Mouse (Mus musculus) spleen, adult 12 weeks (tissue): ENCODE measurements around the gene Tmprss4.

Experiments
- DNase-seq: peaks from one replicate; pipeline ENCODE4 v3.0.0; 2022; ENCODE audit warnings: low spot score

Tmprss4 gene

DNA sequence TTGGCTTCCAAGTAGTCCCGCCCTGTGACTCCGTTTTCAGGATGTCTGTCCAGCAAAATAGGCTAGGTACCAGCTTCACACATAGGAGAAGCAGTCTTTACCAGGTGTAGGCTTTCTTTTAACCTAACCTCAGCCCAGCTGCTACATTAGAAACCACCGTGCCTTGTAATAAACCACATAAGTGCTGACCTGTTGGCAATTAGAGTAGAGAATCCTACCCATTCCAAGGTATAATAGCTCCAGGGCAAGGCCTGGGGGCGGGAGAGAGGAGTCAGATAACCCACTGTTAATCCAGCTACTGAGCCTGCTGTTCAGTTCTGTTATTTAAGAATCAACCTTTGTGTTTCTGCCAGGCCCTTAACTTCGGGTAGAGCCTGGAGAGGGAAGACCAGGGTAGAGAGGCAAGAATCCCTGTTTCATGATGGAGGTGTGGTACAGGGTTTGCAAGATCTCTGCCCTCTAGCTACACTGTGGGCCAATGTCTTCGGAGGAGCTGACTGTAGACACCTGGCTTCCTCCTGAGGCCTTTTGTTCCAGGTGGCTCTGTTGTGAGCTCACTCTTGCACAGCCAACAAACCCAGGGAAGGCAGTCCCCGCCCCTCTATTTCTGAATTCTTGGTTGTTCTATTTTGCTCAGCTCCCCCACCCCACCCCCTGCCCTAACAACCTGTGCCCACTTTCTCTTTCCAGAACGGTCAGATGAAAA is 7.6 kb downstream of the Tmprss4 start:
- no peak for DNase-seq

DNA sequence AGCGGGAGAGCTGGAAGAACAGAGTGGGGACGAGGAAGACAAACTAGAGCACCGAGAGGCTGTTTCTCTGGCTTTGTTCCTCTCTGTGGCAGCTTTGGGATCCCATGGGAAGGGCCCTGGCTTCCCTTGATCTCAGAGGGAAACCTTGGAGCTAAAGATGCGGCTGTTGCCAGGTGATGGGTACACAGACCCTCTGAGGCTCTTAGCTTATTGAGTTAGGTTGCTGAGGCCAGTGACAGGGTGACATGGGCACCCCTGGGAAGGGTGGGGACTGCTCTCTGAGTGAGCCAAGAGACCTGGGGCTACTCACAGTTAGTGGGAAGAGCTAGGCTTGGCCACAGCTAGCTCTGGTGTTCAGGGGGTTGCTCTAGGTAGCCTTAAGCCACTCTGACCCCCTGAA is 8.4 kb downstream of the Tmprss4 start:
- no peak for DNase-seq

DNA sequence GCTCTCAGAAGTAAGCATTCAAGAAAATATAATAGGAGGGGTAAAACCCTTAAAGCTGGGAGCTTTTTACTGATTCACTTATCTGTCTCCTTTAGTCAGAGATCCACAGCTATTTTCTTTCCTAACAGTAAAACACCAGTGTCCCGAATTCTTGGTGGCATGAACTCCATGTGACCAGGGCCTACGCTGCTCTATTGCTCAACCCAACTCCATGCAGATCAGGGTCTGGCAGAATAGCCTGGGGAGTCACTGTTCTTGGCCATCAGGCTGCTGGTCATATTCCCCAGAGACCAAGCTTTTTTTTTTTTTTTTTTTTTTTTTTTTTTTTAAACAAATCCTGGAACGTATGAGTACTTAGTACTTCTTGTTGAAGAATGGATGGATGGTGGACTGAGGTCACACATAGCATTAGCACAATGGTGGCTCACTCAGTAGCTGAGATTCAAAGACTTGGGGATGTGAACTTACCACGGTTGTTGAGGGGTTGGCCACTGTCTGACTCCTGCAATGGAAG is 14.2 kb downstream of the Tmprss4 start:
- no peak for DNase-seq

DNA sequence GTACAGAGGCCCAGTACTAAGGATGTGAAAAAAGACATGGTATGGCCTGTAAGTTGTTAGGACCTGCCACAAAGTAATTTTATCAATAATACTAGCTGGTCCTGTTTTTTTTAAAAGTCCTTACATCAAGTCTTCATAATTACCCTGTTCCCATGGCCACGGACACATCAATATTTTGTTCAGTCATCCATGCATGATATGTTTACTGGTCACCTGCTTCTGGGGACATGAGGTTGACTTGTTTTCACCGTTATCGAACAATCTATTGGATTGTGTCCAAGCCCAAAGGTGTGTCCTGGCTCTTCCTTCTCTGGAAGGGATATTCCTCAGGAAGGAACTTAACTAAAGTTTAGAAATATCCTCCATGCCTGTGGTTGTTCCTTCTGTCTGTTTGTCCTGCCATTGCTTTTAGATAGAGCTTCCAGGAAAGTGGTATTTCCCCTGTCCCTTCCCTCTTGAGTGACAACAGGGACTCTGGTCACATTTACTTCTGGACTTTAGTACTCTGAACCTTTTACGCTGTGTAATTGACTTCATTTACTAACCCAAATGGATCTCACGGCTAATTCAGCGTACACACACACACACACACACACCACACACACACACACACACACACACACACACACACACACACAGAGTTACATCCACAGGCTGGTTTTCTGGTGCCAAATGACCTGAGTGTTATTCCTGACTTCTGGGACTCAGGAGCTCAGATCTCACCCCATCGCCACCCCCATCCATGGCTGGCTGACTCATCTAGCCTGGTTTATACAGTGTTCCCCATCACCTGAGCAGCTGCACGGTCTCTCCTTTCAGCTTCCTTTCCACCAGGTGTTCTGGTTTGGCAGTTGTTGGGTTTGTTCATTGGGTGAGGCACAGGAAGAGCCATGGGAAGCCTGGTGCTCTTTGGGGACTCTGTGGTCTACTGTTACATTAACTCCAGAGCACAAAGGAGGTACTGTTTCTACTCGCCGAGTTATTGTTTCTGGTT is 15.0 kb downstream of the Tmprss4 start:
- DNase-seq: no peak

DNA sequence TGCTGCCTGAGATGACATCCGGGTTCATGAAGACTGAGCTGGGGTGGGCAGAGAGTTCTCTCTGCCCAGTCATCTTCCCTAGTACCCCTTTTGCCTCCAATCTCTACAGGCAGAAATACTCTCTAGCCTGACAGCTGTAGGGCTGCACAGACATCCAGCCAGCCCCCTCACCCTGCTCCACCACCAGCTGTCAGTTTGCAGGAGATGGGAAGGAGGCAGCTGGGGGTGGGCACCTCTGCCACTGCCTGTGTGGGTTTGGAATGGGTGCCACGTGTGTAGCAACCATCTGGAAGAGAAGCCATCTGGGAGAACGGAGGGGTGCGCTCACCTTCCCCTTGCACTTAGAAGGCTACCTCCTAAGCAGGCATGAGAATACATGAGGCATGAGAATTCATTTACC is 18.6 kb downstream of the Tmprss4 start:
- DNase-seq: no peak

DNA sequence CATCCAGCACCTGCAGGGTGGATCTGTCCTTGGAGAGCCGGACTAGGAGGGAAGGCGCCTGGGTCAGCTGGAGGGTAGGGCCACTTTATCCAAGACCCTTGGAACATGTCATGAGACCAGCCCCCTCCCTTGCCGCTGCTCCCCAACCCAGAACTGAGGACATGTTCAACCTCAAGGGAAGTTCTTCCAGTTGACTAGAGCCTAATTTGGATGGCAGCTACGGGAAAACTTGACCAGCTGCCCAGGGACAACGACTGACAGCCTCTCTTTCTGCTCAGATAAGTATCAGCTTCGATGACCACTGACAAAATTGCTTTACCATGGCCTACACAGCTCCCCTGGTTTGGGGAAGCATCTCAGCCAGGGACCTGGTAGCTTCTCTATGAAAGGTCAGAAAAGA is 20.6 kb downstream of the Tmprss4 start:
- no peak for DNase-seq

DNA sequence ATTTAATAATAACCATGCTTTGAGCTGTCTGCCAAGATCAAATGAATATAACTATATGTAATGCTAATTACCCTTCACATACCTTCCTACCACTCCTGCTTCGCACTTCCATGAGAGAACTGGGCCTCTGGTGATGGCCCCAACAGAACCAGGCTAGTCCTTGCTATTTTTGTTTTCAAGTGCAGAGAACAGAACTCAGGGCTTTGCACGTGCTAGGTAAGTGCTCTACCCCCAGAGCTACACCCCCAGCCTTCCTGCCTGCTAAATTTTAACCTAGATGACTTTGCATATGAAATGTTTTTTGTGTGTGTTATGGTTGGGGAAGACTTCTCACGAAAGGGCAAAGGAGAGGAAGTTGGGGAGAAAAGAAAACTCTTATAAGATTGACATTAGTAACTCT is 21.4 kb downstream of the Tmprss4 start:
- DNase-seq: no peak

DNA sequence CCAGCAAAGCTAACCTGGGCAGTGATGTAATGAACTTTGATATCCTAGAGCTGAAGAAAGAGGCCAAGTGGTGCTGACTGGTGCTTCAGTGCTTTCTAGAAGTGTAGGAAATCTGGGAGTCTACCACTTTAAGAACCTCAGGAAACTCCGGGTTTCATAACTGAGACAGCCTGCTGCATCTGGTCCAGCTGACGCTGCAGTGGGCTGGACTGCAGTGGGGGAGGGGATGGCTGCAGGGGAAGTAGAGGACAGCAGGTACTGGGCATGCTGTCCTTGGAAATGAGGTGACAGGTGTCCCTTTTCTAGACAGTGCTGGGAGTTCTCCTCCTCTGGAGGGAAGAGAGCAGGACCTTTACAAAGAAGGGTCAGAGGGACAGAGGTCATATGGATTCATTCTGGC is 22.1 kb downstream of the Tmprss4 start, which contains the start of gene BC049352:
Gene BC049352, plus strand, starts transcription at position 238 of the 400 bp plus-strand sequence.
- DNase-seq: no peak

DNA sequence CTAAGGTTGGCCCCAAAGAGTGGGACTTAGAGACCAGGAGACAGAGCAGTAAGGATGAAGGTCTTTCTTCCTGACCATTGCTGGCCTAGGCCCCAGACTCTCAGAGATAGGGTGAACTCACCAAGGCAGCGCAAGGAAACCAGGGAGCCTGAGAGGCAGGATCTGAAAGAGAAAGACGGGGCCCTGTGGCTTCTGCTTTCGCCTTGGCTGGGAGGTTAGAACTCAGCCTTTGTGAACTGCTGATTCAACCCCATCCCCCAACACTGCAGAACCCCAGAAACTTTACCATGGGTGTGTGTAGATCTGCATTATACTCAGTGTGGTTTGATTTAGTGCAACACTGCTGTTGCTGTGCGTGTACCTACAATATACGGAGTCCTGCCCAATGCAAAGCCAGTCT is 24.6 kb downstream of the Tmprss4 start:
- DNase-seq: no peak

DNA sequence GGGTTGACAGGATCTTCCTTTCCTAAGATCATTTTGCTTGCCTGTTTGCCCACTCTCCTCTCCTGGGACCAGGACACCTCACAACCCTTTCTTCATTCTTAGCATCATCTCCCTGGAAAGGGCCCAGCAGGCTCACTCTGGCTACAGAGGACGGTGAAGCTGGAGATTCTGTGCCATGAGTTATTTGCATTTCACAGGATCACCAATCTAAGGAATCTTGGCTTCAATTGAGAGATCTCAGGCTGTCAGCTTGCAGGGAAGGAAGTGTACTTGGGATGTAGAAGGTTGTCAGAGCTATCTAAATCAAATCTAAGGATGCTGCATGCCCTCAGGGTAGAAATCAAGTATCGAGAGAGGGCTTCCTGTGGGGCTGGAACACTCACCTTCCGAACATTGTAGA is 30.4 kb downstream of the Tmprss4 start:
- no peak for DNase-seq

DNA sequence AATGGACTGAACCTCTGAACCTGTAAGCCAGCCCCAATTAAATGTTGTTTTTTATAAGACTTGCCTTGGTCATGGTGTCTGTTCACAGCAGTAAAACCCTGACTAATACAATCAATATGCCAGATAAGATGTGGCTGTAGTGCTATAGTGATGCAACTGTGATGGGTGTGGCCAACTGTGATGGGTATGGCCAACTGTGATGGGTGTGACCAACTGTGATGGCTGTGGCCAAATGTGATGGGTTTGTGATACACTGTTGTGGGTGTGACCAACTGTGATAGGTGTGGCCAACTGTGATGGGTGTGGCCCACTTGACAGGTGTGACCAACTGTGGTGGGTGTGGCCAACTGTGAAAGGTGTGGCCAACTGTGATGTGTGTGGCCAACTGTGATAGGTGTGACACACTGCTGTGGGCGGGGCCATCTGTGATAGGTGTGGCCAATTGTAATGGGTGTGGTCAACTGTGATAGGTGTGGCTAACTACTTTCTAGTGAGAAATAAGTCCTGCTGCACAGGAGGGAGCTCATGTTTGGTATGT is 32.8 kb downstream of the Tmprss4 start:
- DNase-seq: no peak

DNA sequence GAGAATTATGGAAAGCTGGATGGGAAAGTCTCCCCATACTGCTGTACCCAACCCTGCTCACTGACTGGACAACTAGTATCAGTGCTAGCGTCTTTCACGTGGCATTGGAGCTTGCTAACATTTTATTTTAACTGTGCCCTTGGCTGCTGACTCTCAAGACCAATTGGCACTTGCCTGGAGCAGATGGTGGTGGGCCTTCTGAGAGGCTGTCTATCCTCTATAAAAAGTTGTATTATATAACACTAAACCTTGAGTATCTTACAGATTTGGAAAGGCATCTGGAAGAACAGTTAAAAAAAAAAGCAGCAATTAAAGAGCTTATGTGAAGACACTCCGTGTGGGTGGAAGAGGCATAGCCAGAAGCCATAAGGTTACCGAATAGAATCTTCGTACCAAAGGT is 33.7 kb downstream of the Tmprss4 start:
- DNase-seq: no peak

DNA sequence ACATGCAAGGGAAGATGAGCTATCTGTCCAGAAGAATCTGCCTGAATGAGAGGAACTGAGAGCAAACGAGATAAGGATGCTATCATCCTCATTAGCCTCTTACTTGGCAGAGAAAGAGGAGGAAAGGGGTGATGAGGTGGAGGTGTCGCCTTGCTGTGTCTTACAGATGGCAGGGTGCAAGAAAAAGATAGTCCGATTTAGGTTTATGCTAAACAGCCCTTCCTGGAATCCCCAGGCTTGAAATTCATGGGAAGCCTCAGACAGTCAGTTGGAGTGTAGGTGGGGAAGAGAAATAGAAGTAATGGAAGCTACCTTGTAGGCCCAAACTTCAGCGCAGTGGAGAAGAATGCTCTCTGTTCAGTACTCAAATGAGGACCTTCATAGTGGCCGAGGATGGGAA is 36.0 kb downstream of the Tmprss4 start:
- no peak for DNase-seq

DNA sequence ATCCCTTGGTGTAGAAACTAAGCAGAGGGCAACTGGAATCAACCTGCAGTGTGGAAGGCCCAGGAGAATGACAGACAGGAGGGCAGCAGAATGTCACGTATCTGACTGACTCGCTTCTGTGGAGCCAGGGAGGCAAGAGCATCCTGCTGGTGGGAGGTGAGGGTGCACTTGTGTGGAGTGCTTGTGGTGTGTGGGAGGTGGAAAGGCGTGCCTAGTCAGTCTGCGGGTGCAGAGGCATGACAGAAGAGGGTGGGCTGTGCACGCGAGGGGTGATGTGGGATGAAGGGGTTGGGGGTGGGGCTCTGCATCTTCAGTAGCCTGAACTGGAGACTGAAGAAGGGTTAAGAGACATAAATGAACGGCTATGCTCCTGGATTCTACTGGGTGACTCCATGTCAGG is 50.5 kb downstream of the Tmprss4 start:
- no peak for DNase-seq

DNA sequence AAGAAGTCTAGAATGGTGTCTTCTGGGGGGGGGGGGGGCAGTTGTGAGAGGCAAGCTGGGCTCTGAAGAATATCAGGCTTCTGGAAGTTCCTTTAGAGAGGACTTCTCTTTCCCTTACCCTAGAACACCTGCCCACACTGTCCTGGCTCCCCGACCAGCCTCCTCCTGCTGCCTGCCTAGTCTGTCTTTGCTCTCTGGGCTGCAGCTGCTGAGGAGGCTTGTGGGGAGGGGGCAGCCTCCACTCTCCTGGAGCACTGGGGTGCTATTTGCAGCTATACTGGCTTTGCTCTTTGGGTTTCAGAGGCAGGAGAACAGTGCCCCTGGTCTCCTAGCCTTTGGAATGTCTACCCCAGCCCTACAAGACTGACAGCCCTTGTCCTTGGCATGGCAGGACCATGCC is 53.0 kb downstream of the Tmprss4 start:
- DNase-seq: no peak

DNA sequence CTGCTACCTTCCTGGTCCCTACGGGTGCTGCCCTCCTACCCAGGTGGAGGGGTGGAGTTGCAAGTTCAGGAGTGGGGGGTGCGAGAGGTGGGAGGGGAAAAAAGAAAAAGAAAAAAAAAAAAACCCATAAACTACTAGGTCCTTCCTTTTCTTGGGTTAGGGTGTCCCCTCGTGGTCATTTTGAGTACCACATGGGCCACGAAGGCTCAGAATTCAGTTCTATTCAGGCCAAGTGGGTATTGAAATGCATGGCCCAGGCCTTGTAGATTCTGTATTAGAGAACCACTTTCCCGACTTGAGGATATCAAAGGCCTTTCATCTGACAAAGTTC is 57.7 kb downstream of the Tmprss4 start:
- peak; percentile 25 for DNase-seq

DNA sequence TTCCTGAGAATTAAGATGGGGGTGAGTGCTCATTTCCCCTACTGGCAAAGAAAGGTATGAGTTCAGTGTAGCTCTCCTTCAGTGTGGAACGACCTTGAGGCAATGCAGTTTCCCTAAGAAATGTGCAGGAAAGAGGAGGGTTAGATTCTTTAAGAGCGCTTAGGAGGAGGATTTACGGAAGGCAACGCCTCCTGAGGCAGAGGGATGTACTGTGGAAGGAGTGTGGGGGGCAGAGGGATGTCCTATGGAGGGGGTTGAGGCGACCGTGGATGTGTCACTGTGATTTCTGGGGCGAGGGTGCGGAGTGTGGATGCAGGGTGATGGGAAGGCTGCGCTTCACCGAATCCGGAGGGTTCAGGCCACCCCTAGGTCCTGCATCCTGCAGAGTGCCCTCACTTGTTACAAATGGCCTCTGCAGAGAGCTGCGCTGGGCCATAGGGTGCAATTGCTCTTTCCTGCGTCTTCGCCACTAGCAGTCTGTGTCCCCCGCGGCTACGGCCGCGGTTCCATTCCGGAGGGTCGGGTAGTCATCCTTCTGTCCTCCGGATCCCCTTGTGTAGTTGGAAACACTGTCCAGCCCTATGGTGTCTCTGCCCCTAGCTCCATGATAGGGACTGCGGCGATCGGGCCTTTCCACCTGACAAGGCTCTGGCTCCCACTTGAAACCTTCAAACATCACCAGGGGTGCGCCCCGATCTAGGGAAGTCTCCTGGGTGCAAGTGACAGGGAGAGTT is 58.2 kb downstream of the Tmprss4 start:
- DNase-seq: no peak

DNA sequence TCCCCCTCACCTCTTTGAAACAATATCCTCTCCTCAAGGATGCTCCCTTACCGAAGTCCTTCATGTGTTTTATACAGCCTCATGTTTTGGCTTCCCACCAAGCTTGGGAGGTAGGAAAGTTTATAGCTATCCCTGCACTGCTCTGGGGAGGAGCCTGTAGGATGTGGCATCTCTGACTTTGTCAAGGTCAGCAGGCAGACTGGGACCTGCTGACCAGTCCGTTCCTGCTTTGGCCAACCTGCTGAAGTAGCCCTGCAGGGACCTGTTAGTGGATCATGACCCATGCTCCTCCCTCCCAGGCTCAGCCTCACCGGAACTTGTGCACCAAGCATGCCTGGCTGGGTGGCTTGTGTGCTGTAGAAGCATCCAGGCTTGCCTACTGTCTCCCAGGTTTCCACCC is 61.2 kb downstream of the Tmprss4 start:
- DNase-seq: no peak

DNA sequence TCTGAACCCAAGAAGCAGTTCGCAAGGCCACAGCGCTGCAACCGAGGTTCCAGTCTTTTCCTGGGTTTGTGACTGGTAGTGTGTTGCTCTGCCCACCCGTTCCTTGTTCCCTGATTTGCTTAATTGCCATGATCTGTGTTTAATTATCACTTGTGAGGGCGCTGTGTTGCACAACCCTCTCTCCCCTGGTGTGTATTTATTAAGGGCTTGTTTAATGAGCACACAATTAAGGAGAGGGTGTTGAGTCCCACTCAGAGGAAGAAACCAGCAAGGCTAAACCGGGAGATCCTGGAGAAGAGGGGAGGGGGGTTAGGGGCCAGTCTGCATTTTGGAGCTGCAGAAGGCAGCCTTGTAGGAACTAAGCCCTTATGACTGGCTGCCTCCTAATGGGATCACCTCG is 62.9 kb downstream of the Tmprss4 start:
- no peak for DNase-seq

DNA sequence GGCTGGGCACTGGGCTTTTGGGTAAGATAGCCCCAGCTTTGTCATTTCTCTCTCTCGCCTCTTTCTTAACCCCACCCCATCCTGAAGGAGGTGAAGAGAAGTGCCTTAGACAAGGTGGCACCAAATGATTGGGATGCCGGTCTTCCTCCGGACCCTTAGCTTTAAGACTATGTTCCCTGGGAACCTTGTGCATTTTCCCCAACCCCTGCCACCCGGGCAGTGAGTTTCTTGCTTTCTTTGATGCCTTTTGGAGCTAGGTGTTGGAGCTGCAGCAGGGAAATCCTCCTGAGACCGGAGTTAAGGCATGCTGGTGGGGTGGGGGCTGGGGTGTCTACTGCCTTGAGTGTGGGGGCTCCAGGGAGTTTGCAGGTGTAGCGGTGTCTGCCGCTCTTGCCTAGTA is 64.8 kb downstream of the Tmprss4 start:
- no peak for DNase-seq

DNA sequence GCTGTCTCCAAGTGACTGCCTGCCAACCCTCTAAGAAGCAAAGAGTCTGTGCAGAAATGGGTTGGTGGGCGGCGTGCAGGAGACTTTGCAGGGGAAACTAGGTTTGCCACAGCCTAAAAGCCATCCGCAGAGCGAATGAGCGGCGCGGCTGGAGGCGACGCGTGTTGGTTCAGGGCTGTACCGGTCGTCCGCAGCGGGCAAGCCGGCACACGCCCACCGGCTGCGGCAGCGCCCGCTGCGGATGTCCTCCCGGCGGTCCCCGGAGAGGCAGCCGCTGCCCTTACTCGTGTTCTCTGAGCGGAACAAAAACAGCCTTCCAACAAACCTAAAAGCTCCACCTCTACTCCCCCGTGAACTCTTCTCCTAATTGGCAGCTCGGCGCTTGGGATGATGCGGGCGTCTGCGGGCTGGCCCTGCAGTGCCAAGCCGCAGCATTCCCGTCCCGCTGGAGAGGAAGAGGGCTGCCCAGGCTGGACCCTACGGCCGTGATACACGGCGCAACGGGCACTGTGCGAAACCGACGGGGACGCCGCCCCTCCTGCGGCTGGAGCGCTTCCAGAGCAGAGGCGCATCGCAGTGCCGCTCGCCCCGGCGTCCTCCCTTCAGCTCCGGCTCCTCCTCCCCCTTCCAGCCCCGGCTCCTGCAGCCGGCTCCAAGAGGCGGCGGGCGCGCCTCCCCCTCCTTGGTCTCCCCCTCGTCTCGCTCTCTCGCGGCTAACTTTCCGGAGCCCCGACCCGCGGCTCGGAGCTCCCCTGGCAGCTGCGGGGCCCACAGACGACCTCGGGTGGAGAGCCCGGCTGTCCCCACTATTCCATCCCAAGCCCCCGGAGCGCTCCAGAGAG is 65.5 kb downstream of the Tmprss4 start, which contains the start of gene Scn4b:
Gene Scn4b, plus strand, starts transcription at position 205 of the 842 bp plus-strand sequence.
- DNase-seq: no peak
